In genomic region chr3:27506886-27507285, GRCm38 (mm10) we compare ENCODE assay signal across 24 mouse cellular contexts.
"Had no signal": no experiment of that assay in that cellular context is flagged by ENCODE, and none has a peak within 500 bp of the region (broad histone marks: within the 10 kb centered on the region; RNA-seq: fewer than 3 reads in every experiment).

No protein-coding gene starts in this region.

- H3K36me3 ChIP-seq: forebrain, embryonic 12.5 days; forebrain, embryonic 15.5 days had no signal

- H3K9ac ChIP-seq: embryonic facial prominence, embryonic 12.5 days; embryonic facial prominence, embryonic 13.5 days; embryonic facial prominence, embryonic 15.5 days; forebrain, embryonic 12.5 days; forebrain, embryonic 13.5 days; forebrain, embryonic 15.5 days; forebrain, postnatal 0 days had no signal

- DNase-seq: cerebellum, adult 9-11 months; cerebellum, postnatal 10 days; cerebellum, postnatal 14 days; cerebellum, postnatal 25 days; cerebellum, postnatal 36 days; embryo, embryonic 11 days; forebrain, postnatal 0 days; gastrocnemius, adult 2 months; gastrocnemius, postnatal 10 days; gastrocnemius, postnatal 14 days; gastrocnemius, postnatal 25 days; gastrocnemius, postnatal 36 days; heart, adult 11 months; heart, adult 18-20 months had no signal

- H3K4me3 ChIP-seq: embryonic facial prominence, embryonic 10.5 days; embryonic facial prominence, embryonic 12.5 days; embryonic facial prominence, embryonic 13.5 days; embryonic facial prominence, embryonic 15.5 days; erythroblast, embryonic 14.5 days; forebrain, embryonic 10.5 days; forebrain, embryonic 12.5 days; forebrain, embryonic 13.5 days; forebrain, embryonic 15.5 days; gastrocnemius, adult 2 months; heart, embryonic 10.5 days had no signal

- H3K27ac ChIP-seq: embryonic facial prominence, embryonic 10.5 days; embryonic facial prominence, embryonic 12.5 days; embryonic facial prominence, embryonic 13.5 days; embryonic facial prominence, embryonic 15.5 days; forebrain, embryonic 10.5 days; forebrain, embryonic 12.5 days; forebrain, embryonic 13.5 days; forebrain, embryonic 15.5 days; gastrocnemius, adult 2 months; heart, embryonic 10.5 days had no signal

- H3K4me1 ChIP-seq: forebrain, embryonic 10.5 days; forebrain, embryonic 12.5 days; forebrain, embryonic 13.5 days; forebrain, embryonic 15.5 days had no signal

- H3K27me3 ChIP-seq: embryonic facial prominence, embryonic 12.5 days; embryonic facial prominence, embryonic 13.5 days; embryonic facial prominence, embryonic 15.5 days; forebrain, embryonic 12.5 days; forebrain, embryonic 13.5 days; forebrain, embryonic 15.5 days had no signal
